8 mouse cellular contexts compared by ENCODE assay signal in the genomic region with DNA sequence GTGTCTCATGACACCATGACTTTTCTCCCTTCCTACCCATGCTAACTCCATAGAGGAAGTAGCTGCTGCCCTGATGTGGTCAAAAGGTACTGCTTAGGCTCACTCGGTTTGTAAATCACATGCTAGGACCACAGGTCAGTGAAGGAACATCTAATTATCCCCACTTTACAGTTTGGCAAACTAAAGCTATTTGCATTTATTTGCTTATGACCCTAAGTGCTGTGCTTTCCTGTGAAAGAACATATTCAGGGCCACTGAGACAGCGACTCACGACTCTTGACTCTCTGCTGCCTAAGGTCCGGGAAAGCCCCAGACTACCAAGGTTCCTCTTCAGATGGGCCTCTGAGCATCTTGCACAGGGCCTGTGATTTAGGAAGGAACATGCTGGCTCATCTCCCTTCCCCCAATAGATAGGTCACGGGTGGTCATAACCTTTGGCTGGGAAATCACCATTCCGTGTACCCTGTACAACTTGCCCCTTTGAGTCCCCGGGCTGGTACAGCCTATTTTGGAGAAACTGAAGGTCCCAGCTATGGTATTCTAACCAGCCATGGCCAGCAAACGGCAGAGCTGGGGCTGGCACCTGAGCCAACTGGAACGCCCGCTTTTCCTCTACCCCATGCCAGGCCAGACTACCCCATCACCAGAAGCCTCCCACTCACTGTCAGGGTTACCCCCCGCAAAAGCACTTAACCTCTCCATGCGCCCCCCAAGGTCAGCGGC. TPM values are rescaled to one million over a fixed set of nuclear protein-coding genes. Genes with fewer than 3 reads are reported as not detected.
DNase-seq lines count a peak whose midpoint lies in the region; ATAC-seq lines count a peak whose summit lies in the region.

No protein-coding gene starts in this region.

- peak overlapping the region; percentile 75 for H3K9ac ChIP-seq in liver, embryonic 11.5 days (ENCODE audit: low read depth, low read length)
- H3K9ac ChIP-seq in neural tube, embryonic 14.5 days (replicated peaks; ENCODE audit: low read depth, low read length), result peak overlapping the region; percentile 78

- peaks cover 23% of the 10 kb centered on the region for H3K4me1 ChIP-seq in liver, embryonic 11.5 days (replicated peaks; ENCODE audit: control insufficient read depth, insufficient read depth, low read length)
- H3K4me1 ChIP-seq in neural tube, embryonic 14.5 days (ENCODE audit: control insufficient read depth, insufficient read depth, low read length), result peaks cover 20% of the 10 kb centered on the region

- ATAC-seq in hematopoietic stem cell, adult 5-6 weeks (replicated peaks in 1 of 2; ENCODE audit: insufficient read depth in 1 of 2, low FRiP score in 2 of 2, low TSS enrichment in 1 of 2, low read depth in 1 of 2, poor library complexity in 2 of 2, severe bottlenecking in 2 of 2), result peak; percentile 23 to 38; a peak in 2 of 4 replicates
- no peak for ATAC-seq in liver, embryonic 11.5 days (replicated peaks; ENCODE audit: low FRiP score)
- no peak for ATAC-seq in neural tube, embryonic 14.5 days (ENCODE audit: low read depth)

- H3K36me3 ChIP-seq in liver, embryonic 11.5 days (ENCODE audit: control insufficient read depth, insufficient read depth, low read length), result no peaks in the 10 kb centered on the region
- no peaks in the 10 kb centered on the region for H3K36me3 ChIP-seq in neural tube, embryonic 14.5 days (ENCODE audit: control insufficient read depth, insufficient read depth, low read length)

- DNase-seq in heart, adult 9 months (ENCODE audit: low spot score in 2 of 2), result peak; percentile 33 to 51
- no peak for DNase-seq in heart, adult 11 months
- DNase-seq in adipocyte (ENCODE audit: low spot score), result peak; percentile 31
- no peak for DNase-seq in liver, embryonic 11.5 days (ENCODE audit: low spot score)
- no peak for DNase-seq in gastrocnemius, adult 8-10 months (ENCODE audit: low spot score in 2 of 2)
- no peak for DNase-seq in frontal cortex, postnatal 25 days (ENCODE audit: low spot score in 2 of 2)

- H3K27ac ChIP-seq in liver, embryonic 11.5 days (ENCODE audit: low read depth, low read length), result peak overlapping the region; percentile 13; the same call in 1 of the 2 replicates
- peak overlapping the region; percentile 66; the same call in 1 of the 2 replicates for H3K27ac ChIP-seq in neural tube, embryonic 14.5 days (ENCODE audit: low read depth, low read length)

- no peaks in the 10 kb centered on the region for H3K9me3 ChIP-seq in liver, embryonic 11.5 days (ENCODE audit: control insufficient read depth, low read length)
- H3K9me3 ChIP-seq in neural tube, embryonic 14.5 days (ENCODE audit: control insufficient read depth, low read length), result no peaks in the 10 kb centered on the region

- H3K27me3 ChIP-seq in liver, embryonic 11.5 days (replicated peaks; ENCODE audit: control insufficient read depth, insufficient read depth, low read length), result peaks cover 44% of the 10 kb centered on the region
- peaks cover 13% of the 10 kb centered on the region for H3K27me3 ChIP-seq in neural tube, embryonic 14.5 days (ENCODE audit: control insufficient read depth, insufficient read depth, low read length)

- 7% methylated on average over 13 of the region's 13 CpGs for WGBS in liver, embryonic 11.5 days
- WGBS in neural tube, embryonic 14.5 days, result 10% methylated on average over 13 of the region's 13 CpGs

- peak overlapping the region; percentile 78 for H3K4me3 ChIP-seq in liver, embryonic 11.5 days (ENCODE audit: low read depth, low read length)
- H3K4me3 ChIP-seq in neural tube, embryonic 14.5 days (ENCODE audit: low read depth, low read length), result peak overlapping the region; percentile 68

- peak overlapping the region; percentile 76 for H3K4me2 ChIP-seq in liver, embryonic 11.5 days
- peak overlapping the region; percentile 83 for H3K4me2 ChIP-seq in neural tube, embryonic 14.5 days (ENCODE audit: low read depth, low read length)

RNA-seq across cellular contexts. Expression of gene Mllt6, which starts 3.8 kb away (rescaled TPM):
- total RNA-seq in hematopoietic stem cell, adult 5-6 weeks (2017), result 16.5 and 19.5 TPM in 2 replicates
- 0.97 and 1.0 TPM in 2 replicates for polyA plus RNA-seq in liver, embryonic 11.5 days (2014; fragmentation: Nextera tagmentation; extraction: Ambion mirVana)
- polyA plus RNA-seq in neural tube, embryonic 14.5 days (2014; fragmentation: Nextera tagmentation; extraction: Ambion mirVana), result 4.7 and 5.1 TPM in 2 replicates
- 10 to 100 TPM; 45.5 to 63.7 (median 51.7) TPM for total RNA-seq in gastrocnemius, adult 8-10 months (2022)

RNA-seq across cellular contexts. Expression of gene Cisd3, which starts 26.2 kb away (rescaled TPM):
- total RNA-seq in hematopoietic stem cell, adult 5-6 weeks (2017), result 4.8 and 9.2 TPM in 2 replicates
- polyA plus RNA-seq in liver, embryonic 11.5 days (2014; fragmentation: Nextera tagmentation; extraction: Ambion mirVana), result 18.0 and 21.9 TPM in 2 replicates
- polyA plus RNA-seq in neural tube, embryonic 14.5 days (2014; fragmentation: Nextera tagmentation; extraction: Ambion mirVana), result 28.3 and 38.1 TPM in 2 replicates
- total RNA-seq in gastrocnemius, adult 8-10 months (2022), result 100 to 1,000 TPM; 102 to 119 (median 105) TPM

RNA-seq across cellular contexts. Expression of gene Epop, which starts 29.9 kb away (rescaled TPM):
- 2.1 and 2.2 TPM in 2 replicates for total RNA-seq in hematopoietic stem cell, adult 5-6 weeks (2017)
- polyA plus RNA-seq in liver, embryonic 11.5 days (2014; fragmentation: Nextera tagmentation; extraction: Ambion mirVana), result 4.1 and 4.8 TPM in 2 replicates
- 1.5 and 2.4 TPM in 2 replicates for polyA plus RNA-seq in neural tube, embryonic 14.5 days (2014; fragmentation: Nextera tagmentation; extraction: Ambion mirVana)
- total RNA-seq in gastrocnemius, adult 8-10 months (2022), result under 1 TPM; 0.39 to 0.92 (median 0.75) TPM

RNA-seq across cellular contexts. Expression of gene Pcgf2, which starts 40.9 kb away (rescaled TPM):
- total RNA-seq in hematopoietic stem cell, adult 5-6 weeks (2017), result 1.5 and 2.8 TPM in 2 replicates
- 10.3 and 13.2 TPM in 2 replicates for polyA plus RNA-seq in liver, embryonic 11.5 days (2014; fragmentation: Nextera tagmentation; extraction: Ambion mirVana)
- 24.7 and 25.8 TPM in 2 replicates for polyA plus RNA-seq in neural tube, embryonic 14.5 days (2014; fragmentation: Nextera tagmentation; extraction: Ambion mirVana)
- 1 to 10 TPM; 1.2 to 2.7 (median 1.5) TPM for total RNA-seq in gastrocnemius, adult 8-10 months (2022)

RNA-seq across cellular contexts. Expression of gene Psmb3, which starts 43.8 kb away (rescaled TPM):
- 93.0 and 116 TPM in 2 replicates for total RNA-seq in hematopoietic stem cell, adult 5-6 weeks (2017)
- 558 and 561 TPM in 2 replicates for polyA plus RNA-seq in liver, embryonic 11.5 days (2014; fragmentation: Nextera tagmentation; extraction: Ambion mirVana)
- 441 and 465 TPM in 2 replicates for polyA plus RNA-seq in neural tube, embryonic 14.5 days (2014; fragmentation: Nextera tagmentation; extraction: Ambion mirVana)
- total RNA-seq in gastrocnemius, adult 8-10 months (2022), result 100 to 1,000 TPM; 164 to 175 (median 171) TPM

Comparison
In these comparisons a context has a peak if more than half of its experiments do, and no peak if none do; other contexts are left out.
1. DNase-seq: peak in heart, adult 9 months (2 of 2) and adipocyte (single experiment); none in heart, adult 11 months (single experiment), liver, embryonic 11.5 days (single experiment), gastrocnemius, adult 8-10 months (0 of 2) and frontal cortex, postnatal 25 days (0 of 2).
2. ATAC-seq: peak in hematopoietic stem cell, adult 5-6 weeks (2 of 2); none in liver, embryonic 11.5 days (single experiment) and neural tube, embryonic 14.5 days (single experiment).
3. RNA of gene Cisd3, which starts 26.2 kb away (total RNA-seq): 102 to 119 TPM in gastrocnemius, adult 8-10 months; 4.8 to 9.2 TPM in hematopoietic stem cell, adult 5-6 weeks; every median in the first group is over 10 times any median in the second.